Mouse (Mus musculus): ENCODE data around the gene Elmo1. TPM values are rescaled to one million over a fixed set of nuclear protein-coding genes. Genes with fewer than 3 reads are reported as not detected.

Gene Elmo1
- polyA plus RNA-seq, 1 experiment from 2014 or later: 12.3 TPM

DNA sequence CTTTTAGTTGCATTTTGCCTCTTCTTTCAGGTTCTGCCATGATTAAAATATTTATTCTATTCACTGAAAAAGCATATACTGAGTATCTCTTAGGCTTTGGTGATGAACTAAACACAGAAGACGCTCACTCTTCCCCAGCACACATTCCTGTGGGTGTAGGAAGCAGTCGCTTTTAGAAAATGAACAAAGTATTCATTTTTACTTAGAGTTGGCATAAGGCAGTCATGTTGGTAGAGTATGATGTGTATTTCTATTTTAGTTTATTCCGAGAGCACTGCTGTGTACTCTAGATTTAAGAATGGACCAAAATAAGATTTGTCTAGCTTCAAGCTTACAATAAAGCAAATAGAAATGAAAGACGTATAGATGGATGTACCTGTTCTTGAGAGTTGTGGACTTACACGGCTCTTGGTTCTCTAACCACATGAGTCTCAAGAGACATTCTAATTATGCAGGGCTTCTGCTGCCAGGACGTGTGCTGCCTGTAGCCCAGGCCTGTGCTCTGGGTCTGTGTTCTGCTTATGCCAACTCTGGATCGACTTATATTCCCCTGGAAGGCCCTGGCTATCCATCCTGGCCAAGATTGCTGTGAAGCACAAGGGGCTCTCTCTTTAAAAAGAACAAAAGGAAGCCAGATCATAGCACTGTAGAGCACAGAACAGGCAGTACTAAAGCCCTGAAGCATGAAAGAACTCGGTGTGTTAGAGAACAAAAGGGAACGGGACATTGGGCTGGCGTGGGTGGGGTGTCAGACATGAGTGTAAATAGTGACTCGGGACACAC lies 137.7 kb downstream of the Elmo1 start:
- no peaks in the 10 kb centered on the region for H3K36me3 ChIP-seq (ENCODE audit: control insufficient read depth, insufficient read depth, low read length)
- H3K9me3 ChIP-seq (ENCODE audit: control insufficient read depth, low read length): no peaks in the 10 kb centered on the region
- DNase-seq (ENCODE audit: low spot score) (no peak), ATAC-seq (replicated peaks; ENCODE audit: low FRiP score) (no peak)
- no peak overlapping the region for H3K4me2 ChIP-seq (ENCODE audit: low read depth, low read length, severe bottlenecking)
- H3K4me3 ChIP-seq (ENCODE audit: low read depth, low read length): no peak overlapping the region
- no peak overlapping the region for H3K9ac ChIP-seq (ENCODE audit: low read length)
- 61% methylated on average over 11 of the region's 11 CpGs for WGBS
- H3K27me3 ChIP-seq (ENCODE audit: control insufficient read depth, insufficient read depth, low read length): no peaks in the 10 kb centered on the region
- no peak overlapping the region for H3K27ac ChIP-seq (ENCODE audit: low read depth, low read length)
- H3K4me1 ChIP-seq (replicated peaks; ENCODE audit: control insufficient read depth, insufficient read depth, low read length): 0 out of 2 replicates have a peak, but pooled peaks cover 2% of the 10 kb centered on the region

DNA sequence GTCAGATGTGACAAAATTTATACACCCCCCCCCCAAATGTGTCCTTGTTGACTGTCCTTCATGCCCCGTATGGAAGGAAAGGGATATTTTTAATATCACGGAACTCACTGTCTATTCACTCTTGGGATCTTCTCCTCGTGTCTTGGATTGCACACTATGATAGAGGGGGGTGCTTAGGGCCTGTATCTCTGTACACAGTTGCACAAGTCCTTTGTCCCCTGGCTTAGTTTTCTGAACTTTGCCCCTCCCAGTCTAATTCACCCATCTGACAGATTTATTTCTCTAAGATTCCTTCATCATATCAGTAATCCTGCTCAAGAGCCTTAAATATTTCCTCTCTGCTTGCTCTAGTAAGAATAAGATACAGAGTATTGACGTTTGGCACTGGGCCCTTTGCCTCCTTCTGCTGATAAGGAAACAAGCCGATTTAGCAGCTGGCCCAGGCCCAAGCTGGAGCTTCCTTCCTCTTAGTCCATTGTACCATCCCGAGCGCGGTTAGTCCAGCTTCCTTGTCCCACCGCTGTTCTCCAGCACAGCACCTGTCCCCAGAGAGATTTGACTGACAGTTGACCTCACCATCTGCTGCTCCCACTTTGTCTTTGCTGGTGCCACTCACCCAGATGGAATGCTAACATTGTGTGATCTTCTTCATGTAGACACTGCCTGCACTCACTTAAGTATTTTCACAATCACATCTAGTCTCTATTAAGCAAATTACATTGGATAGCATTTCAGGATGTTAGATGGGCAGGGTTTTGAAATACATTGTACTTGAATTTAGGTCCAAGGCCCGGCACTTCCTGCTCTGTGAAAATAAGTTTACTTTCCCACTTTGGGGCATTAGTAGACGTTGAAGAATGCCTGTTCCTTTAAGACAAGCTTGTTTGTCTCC lies 141.7 kb downstream of the Elmo1 start:
- 0 out of 2 replicates have a peak, but pooled peaks cover 2% of the 10 kb centered on the region for H3K4me1 ChIP-seq (replicated peaks; ENCODE audit: control insufficient read depth, insufficient read depth, low read length)
- DNase-seq (ENCODE audit: low spot score) (no peak), ATAC-seq (replicated peaks; ENCODE audit: low FRiP score) (no peak)
- no peak overlapping the region for H3K4me3 ChIP-seq (ENCODE audit: low read depth, low read length)
- no peak overlapping the region for H3K4me2 ChIP-seq (ENCODE audit: low read depth, low read length, severe bottlenecking)
- no peak overlapping the region for H3K9ac ChIP-seq (ENCODE audit: low read length)
- H3K9me3 ChIP-seq (ENCODE audit: control insufficient read depth, low read length): no peaks in the 10 kb centered on the region
- no peaks in the 10 kb centered on the region for H3K36me3 ChIP-seq (ENCODE audit: control insufficient read depth, insufficient read depth, low read length)
- 79% methylated on average over 11 of the region's 11 CpGs for WGBS
- no peaks in the 10 kb centered on the region for H3K27me3 ChIP-seq (ENCODE audit: control insufficient read depth, insufficient read depth, low read length)
- H3K27ac ChIP-seq (ENCODE audit: low read depth, low read length): no peak overlapping the region

DNA sequence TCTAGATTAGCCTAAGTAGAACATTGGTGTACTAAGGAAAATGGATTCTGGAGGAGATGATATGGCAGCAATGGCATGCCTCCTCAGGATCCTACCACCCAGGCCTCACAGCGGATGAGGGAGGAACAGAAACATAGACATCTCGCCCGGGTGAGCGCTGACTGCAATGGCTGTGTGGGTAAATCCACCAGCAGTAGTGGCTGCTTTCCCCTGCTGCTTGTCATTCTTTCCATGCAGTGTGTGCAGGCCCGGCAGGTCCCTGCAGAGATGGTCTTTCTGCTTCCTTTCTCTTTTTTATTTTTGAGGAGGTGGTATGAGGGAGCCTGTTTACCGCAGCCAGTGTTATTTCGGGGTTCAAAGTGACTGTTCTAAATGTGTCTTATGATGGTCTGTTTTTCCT lies 143.3 kb downstream of the Elmo1 start:
- no peaks in the 10 kb centered on the region for H3K27me3 ChIP-seq (ENCODE audit: control insufficient read depth, insufficient read depth, low read length)
- no peaks in the 10 kb centered on the region for H3K36me3 ChIP-seq (ENCODE audit: control insufficient read depth, insufficient read depth, low read length)
- H3K9me3 ChIP-seq (ENCODE audit: control insufficient read depth, low read length): no peaks in the 10 kb centered on the region
- no peaks in the 10 kb centered on the region for H3K4me1 ChIP-seq (replicated peaks; ENCODE audit: control insufficient read depth, insufficient read depth, low read length)
- DNase-seq (ENCODE audit: low spot score): no peak
- no peak for ATAC-seq (replicated peaks; ENCODE audit: low FRiP score)
- H3K9ac ChIP-seq (ENCODE audit: low read length): no peak overlapping the region
- H3K4me2 ChIP-seq (ENCODE audit: low read depth, low read length, severe bottlenecking): no peak overlapping the region
- no peak overlapping the region for H3K4me3 ChIP-seq (ENCODE audit: low read depth, low read length)
- H3K27ac ChIP-seq (ENCODE audit: low read depth, low read length): no peak overlapping the region
- WGBS: 97% methylated on average over 7 of the region's 7 CpGs

DNA sequence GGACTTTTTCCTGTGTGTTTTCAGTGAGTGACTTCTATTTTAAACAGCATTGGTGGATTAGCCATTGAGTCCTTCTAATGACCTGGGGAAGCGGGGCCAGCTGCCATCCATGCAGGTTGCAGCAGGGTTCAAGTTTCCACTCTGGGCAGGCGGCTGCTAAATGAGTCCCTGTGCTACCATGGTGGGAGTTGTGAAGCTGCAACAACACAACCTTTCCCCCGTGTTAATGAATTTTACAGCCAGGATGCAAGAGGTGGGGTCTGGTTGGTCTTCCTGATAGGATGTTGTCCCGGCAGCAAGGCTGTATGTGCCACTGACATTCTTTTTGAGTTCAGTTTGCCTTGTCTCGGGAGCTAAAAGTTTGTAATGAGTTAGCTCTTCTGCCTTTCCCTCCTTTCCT lies 147.2 kb downstream of the Elmo1 start:
- Histone ChIP-seq H3K27me3 (ENCODE audit: control insufficient read depth, insufficient read depth, low read length) (no peaks in the 10 kb centered on the region), H3K36me3 (ENCODE audit: control insufficient read depth, insufficient read depth, low read length) (no peaks in the 10 kb centered on the region), H3K9ac (ENCODE audit: low read length) (no peak overlapping the region), H3K4me3 (ENCODE audit: low read depth, low read length) (no peak overlapping the region), H3K27ac (ENCODE audit: low read depth, low read length) (no peak overlapping the region), H3K4me2 (ENCODE audit: low read depth, low read length, severe bottlenecking) (no peak overlapping the region), H3K9me3 (ENCODE audit: control insufficient read depth, low read length) (no peaks in the 10 kb centered on the region), H3K4me1 (replicated peaks; ENCODE audit: control insufficient read depth, insufficient read depth, low read length) (no peaks in the 10 kb centered on the region)
- ATAC-seq (replicated peaks; ENCODE audit: low FRiP score) (no peak), DNase-seq (ENCODE audit: low spot score) (no peak)
- WGBS: 83% methylated on average over 5 of the region's 5 CpGs

DNA sequence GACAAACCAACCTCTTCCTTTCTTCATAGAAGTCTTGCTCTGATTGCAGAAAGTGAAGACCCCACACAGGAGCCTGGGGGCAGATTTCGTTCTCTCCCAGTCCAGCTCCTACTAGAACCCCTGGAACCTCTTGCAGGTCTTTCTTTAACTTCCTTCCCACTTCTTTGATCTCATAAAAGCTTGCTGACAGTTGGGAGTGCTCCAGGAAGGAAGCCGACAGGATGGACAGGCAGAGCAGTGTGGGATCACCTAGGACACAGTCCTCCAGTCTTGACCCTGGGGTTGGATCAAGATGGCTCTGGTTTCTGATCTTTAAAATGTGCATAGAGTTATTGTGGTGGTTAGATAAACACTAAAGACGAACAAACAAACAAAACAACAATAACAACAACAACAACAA lies 147.8 kb downstream of the Elmo1 start:
- Histone ChIP-seq H3K36me3 (ENCODE audit: control insufficient read depth, insufficient read depth, low read length) (no peaks in the 10 kb centered on the region), H3K4me2 (ENCODE audit: low read depth, low read length, severe bottlenecking) (no peak overlapping the region), H3K27ac (ENCODE audit: low read depth, low read length) (no peak overlapping the region), H3K4me1 (replicated peaks; ENCODE audit: control insufficient read depth, insufficient read depth, low read length) (no peaks in the 10 kb centered on the region), H3K9me3 (ENCODE audit: control insufficient read depth, low read length) (no peaks in the 10 kb centered on the region), H3K4me3 (ENCODE audit: low read depth, low read length) (no peak overlapping the region), H3K27me3 (ENCODE audit: control insufficient read depth, insufficient read depth, low read length) (no peaks in the 10 kb centered on the region), H3K9ac (ENCODE audit: low read length) (no peak overlapping the region)
- DNase-seq (ENCODE audit: low spot score) (no peak), ATAC-seq (replicated peaks; ENCODE audit: low FRiP score) (no peak)
- WGBS: 73% methylated on average over 3 of the region's 3 CpGs

DNA sequence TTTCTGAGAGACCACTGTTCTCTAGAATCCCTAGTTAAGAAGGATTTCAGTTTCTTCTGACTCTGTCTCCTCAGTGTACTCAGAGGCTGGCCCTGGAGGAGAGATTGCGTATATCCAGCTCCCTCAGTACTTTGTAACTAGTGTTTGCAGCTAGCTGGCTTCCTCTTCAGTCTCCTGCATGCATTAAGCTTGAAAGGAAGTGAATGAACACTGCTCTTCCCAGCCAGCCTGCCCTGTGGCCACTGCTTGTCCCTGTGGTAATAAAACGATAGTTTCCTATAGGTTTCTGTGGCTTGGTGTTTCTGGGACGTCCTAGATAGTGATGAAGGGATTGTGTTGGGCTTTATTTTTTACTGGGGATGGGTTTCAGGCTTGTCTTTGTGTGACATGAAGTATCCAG lies 148.3 kb downstream of the Elmo1 start:
- Histone ChIP-seq H3K4me2 (ENCODE audit: low read depth, low read length, severe bottlenecking) (no peak overlapping the region), H3K27me3 (ENCODE audit: control insufficient read depth, insufficient read depth, low read length) (no peaks in the 10 kb centered on the region), H3K4me1 (replicated peaks; ENCODE audit: control insufficient read depth, insufficient read depth, low read length) (no peaks in the 10 kb centered on the region), H3K4me3 (ENCODE audit: low read depth, low read length) (no peak overlapping the region), H3K9ac (ENCODE audit: low read length) (no peak overlapping the region), H3K27ac (ENCODE audit: low read depth, low read length) (no peak overlapping the region), H3K36me3 (ENCODE audit: control insufficient read depth, insufficient read depth, low read length) (no peaks in the 10 kb centered on the region), H3K9me3 (ENCODE audit: control insufficient read depth, low read length) (no peaks in the 10 kb centered on the region)
- DNase-seq (ENCODE audit: low spot score) (no peak), ATAC-seq (replicated peaks; ENCODE audit: low FRiP score) (no peak)
- 85% methylated on average over 3 of the region's 3 CpGs for WGBS

DNA sequence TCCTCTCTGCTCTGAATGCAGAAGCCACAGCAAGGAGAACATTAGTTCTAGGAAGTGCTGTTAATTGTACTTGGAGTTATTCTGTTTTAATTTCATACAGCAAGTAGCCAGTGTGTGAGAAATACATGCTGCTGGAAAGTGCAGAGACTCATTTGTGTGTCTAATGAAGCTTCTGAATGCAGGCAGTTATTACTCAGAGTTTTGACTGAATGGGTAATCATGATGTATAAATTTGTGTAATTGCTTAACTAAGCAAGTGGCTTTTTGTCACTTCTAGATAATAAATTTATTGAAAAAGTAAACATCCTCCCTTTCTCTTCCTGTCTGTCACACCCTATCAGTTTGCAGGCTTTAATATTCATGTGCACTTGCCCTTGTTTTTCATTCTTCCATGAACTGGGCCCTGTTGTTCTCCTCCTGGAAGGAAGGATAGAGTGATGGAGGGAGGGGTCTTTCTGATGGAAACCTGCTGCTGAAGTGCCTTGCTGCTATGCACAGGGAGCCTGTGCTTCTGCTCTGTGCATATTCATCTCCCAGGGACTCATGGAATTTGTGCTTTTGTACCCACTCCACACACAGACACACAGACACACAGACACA lies 159.8 kb downstream of the Elmo1 start:
- 0 out of 2 replicates have a peak, but pooled peaks cover 2% of the 10 kb centered on the region for H3K4me1 ChIP-seq (replicated peaks; ENCODE audit: control insufficient read depth, insufficient read depth, low read length)
- H3K9me3 ChIP-seq (ENCODE audit: control insufficient read depth, low read length): no peaks in the 10 kb centered on the region
- no peak for DNase-seq (ENCODE audit: low spot score)
- no peak overlapping the region for H3K4me2 ChIP-seq (ENCODE audit: low read depth, low read length, severe bottlenecking)
- H3K4me3 ChIP-seq (ENCODE audit: low read depth, low read length): no peak overlapping the region
- H3K36me3 ChIP-seq (ENCODE audit: control insufficient read depth, insufficient read depth, low read length): no peaks in the 10 kb centered on the region
- no peak overlapping the region for H3K27ac ChIP-seq (ENCODE audit: low read depth, low read length)
- H3K27me3 ChIP-seq (ENCODE audit: control insufficient read depth, insufficient read depth, low read length): no peaks in the 10 kb centered on the region
- no peak overlapping the region for H3K9ac ChIP-seq (ENCODE audit: low read length)
- ATAC-seq (replicated peaks; ENCODE audit: low FRiP score): no peak

DNA sequence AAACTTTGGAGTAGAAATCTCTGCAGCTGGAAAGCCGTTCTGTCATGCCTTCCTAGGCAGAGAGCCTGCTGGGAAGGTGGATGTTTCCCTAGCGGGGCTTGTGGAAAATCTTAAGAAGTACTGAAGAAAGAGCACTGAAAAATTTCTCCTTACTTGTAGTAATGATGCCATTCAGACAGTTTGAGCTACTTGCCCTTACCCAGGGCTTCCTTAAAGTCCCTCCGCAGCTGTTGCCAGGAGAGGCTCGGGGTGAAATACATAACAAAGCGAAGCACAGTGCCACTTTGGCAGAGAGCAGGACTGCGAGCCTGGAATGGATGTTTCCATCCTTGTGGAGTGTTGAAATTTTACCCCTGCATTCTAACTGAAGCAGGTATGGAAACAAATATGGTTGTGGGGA lies 164.5 kb downstream of the Elmo1 start:
- Histone ChIP-seq H3K4me3 (ENCODE audit: low read depth, low read length) (no peak overlapping the region), H3K4me2 (ENCODE audit: low read depth, low read length, severe bottlenecking) (no peak overlapping the region), H3K9me3 (ENCODE audit: control insufficient read depth, low read length) (no peaks in the 10 kb centered on the region), H3K27ac (ENCODE audit: low read depth, low read length) (no peak overlapping the region), H3K4me1 (replicated peaks; ENCODE audit: control insufficient read depth, insufficient read depth, low read length) (0 out of 2 replicates have a peak, but pooled peaks cover under 1% of the 10 kb centered on the region), H3K9ac (ENCODE audit: low read length) (no peak overlapping the region), H3K36me3 (ENCODE audit: control insufficient read depth, insufficient read depth, low read length) (no peaks in the 10 kb centered on the region), H3K27me3 (ENCODE audit: control insufficient read depth, insufficient read depth, low read length) (no peaks in the 10 kb centered on the region)
- ATAC-seq (replicated peaks; ENCODE audit: low FRiP score) (no peak), DNase-seq (ENCODE audit: low spot score) (no peak)
- WGBS: 80% methylated on average over 6 of the region's 6 CpGs
